Mouse (Mus musculus) embryo, embryonic 11 days (tissue): ENCODE results near the gene Olfr1157.

ENCODE experiments used
- DNase-seq: peaks from one replicate; pipeline ENCODE4 v3.0.0-alpha.2; 2015

Olfr1157 gene

DNA sequence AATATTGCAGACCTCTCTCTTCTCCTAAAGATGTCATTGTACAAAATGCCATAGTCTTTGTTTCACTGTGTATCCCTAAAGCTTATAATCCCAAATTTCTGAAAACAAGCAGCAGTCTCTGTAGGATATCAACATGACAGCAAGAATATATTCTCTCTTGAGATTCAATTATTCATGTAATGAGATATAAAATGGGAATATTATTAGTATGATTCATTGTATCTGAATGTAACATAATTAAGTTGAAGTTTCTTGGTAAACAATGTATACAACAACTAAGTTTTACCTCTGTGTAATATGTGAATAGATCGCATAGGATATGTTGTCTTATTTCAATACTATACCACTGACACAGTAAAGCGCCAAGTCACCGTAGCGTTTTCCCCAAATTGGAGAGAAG is at the start of gene Olfr1157:
Olfr1157 (minus strand) TSS at position 101 of the 400 bp plus-strand sequence.
- no peak for DNase-seq

DNA sequence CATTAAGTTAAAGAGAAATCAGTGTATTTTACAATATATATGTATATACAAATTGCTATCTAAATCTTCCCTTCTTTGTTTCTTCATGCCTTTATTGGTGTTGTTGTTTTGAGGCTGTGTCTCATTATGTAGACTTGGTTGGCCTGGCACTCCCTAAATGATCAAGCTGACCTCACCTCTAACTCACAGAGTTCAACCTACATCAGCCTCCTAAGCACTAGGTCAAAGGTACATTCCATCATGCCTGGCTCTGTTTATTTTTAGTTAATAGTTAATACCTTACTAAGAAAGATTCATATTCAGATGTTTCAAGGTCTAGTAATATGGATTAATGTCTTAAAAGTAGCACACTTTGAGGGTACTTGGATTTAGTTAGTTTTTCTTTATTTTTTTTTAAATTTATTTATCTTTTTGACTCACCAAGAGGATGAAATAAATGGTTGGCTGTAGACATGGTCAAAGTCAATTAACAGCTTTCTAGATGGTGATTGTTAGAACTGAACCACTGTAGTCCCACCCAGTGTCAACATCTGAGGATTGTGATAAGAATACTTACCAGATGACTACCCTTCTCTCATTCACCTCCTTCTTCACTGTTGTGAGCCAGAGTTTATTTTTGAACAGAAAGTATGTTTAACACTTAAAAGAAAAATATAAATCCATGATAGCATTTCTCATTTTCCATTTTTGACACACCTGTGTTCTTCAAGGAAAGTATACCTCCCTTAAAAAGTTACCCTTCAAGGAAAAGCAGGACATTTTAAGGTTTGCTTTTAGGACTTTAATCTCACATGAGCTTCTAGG is 39.6 kb upstream of the Olfr1157 start, which contains the start of gene Olfr1160:
Olfr1160 (minus strand) TSS at position 754 of the 804 bp plus-strand sequence.
- no peak for DNase-seq

DNA sequence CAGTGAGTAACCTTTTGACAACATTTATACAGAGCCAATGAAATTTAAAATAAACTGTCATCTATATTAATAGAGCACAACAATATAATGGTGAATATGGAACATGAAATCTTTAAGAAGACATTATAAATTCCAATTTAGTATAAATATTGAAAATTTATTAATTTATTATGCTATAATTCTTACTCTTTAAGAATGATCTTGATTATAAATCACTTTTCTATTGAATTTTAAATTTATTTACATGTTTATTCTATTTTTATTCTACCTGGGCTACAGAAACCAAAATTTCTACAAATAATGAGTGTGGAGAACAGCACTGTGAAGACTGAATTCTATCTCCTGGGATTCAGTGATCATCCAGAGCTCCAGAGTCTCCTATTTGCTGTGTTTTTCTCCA is 21.7 kb upstream of the Olfr1157 start, which contains the start of gene Olfr1158:
Olfr1158 (plus strand) TSS at position 301 of the 400 bp plus-strand sequence.
- no peak for DNase-seq

DNA sequence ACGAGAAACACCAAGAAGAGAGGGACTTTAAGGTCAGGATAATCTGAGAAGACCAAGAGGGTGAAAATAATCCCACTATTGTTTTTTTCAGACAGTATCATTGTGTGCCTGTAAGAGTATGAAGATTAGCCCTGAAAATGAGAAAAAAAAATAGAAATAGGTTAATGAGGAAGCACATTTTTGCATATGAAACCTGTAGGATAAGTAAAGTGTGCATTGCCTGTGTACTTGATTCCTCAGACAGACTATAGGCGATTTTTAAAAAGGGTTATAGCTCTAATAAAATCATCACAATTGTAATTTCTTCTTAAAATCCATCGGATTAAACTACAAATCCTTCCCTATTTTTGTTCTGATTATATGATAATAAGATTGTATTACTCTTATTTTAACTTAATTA is 6.5 kb upstream of the Olfr1157 start, which contains the start of gene Olfr74:
Olfr74 (minus strand) TSS at position 101 of the 400 bp plus-strand sequence.
- DNase-seq, result no peak

DNA sequence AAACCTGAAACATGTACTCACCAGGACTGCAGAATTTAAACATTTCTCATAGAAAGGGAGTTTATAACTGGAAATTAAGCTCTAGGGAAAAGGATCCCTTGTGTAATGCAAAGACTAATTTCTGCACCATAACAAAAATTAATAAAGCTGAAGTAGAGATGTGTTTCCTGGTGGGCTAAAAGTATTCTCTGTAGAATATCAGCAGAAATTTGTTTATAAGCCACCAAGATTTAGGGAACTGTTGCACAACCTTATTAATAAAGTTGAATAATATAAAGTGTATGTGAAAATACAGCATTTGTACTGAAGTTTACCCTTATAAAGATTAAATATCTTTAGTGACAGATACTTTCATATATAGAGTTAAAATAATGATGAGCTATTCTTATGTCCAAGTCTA is 15.1 kb downstream of the Olfr1157 start, which contains the start of gene Olfr1156:
Olfr1156 (minus strand) TSS at position 101 of the 400 bp plus-strand sequence.
- no peak for DNase-seq

DNA sequence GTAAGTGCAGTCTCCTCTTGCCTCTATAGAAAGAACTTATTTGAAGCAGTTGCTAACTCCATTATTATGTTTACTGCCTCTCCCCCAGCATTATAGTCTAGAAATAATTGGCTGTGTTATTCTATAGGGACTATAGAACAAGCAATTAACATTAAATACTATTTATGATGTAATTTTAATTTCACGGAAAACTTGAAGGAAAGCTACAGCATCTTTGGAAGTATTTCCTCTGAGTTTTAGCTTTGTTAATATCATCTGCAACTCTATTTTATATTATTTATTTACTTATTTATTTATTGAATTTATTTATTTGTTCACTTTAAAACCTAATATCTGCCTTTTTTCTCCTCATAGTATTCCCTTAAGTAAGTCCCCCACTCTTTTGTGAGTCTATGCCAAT is 23.1 kb downstream of the Olfr1157 start, which contains the start of gene Olfr1155:
Olfr1155 (minus strand) TSS at position 101 of the 400 bp plus-strand sequence.
- no peak for DNase-seq
